Comparison of ENCODE assay signal across 8 mouse cellular contexts in the genomic region with DNA sequence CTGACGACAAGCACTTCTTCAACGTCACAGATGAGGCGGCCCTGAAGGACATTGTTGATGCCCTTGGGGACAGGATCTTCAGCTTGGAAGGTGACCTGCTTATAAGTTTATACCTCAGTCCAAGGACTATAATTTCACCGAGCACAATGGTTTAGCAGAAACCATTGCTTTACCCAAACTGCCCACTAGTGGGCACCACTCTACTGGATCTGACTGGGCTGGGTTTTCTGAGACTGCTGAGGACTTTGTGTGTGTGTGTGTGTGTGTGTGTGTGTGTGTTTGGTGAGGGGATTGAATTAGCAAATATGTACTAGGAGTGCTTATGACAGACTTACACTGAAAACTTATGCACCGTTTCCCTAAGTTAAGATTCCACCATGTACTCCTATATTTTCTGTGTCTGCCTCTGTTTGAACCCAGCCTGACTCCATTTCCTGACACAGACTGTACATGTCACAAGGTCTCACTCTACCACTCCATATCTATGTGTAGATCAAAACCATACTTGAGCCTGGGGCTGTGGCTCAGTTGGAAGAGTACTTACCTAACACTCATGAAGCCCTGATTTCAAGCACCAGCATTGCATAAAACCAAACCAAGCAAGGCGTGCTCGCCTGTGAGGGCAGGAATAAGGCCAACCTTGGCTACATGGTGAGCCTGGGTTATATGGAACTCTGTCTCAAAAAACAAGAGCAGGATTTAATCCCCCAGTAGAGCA.
A peak's percentile ranks its signal among the peaks of the same experiment; 100 is the strongest.
DNase-seq lines count a peak whose midpoint lies in the region; ATAC-seq and TF ChIP-seq lines count a peak whose summit lies in the region.

No protein-coding gene starts in this region.

- H3K9ac ChIP-seq in forebrain, embryonic 14.5 days (ENCODE audit: low read length) = no peak overlapping the region
- H3K9ac ChIP-seq in forebrain, embryonic 16.5 days (replicated peaks; ENCODE audit: low read depth, low read length) = no peak overlapping the region
- no peak overlapping the region for H3K9ac ChIP-seq in liver, embryonic 12.5 days
- no peak overlapping the region for H3K9ac ChIP-seq in lung, embryonic 14.5 days

- WGBS in forebrain, embryonic 14.5 days = 57% methylated on average over 7 of the region's 7 CpGs
- WGBS in forebrain, embryonic 16.5 days = 54% methylated on average over 7 of the region's 7 CpGs
- 42% methylated on average over 7 of the region's 7 CpGs for WGBS in liver, embryonic 12.5 days (ENCODE audit: insufficient replicate concordance)
- WGBS in lung, embryonic 14.5 days = 49% methylated on average over 7 of the region's 7 CpGs

- ATAC-seq in forebrain, embryonic 14.5 days = no peak
- ATAC-seq in forebrain, embryonic 16.5 days = no peak
- no peak for ATAC-seq in liver, embryonic 12.5 days
- ATAC-seq in G1E (ENCODE audit: extremely low read depth, insufficient number of reproducible peaks, low FRiP score, poor library complexity, severe bottlenecking) = no peak
- ATAC-seq in common myeloid progenitor, adult 5-6 weeks (replicated peaks; ENCODE audit: low read depth, poor library complexity, severe bottlenecking) = 0 out of 2 replicates have a peak, but pooled peaks have one; percentile 45
- ATAC-seq in lung, embryonic 14.5 days (ENCODE audit: insufficient read depth) = no peak

- H3K27ac ChIP-seq in forebrain, embryonic 14.5 days (ENCODE audit: low read depth, low read length) = no peak overlapping the region
- H3K27ac ChIP-seq in forebrain, embryonic 16.5 days (ENCODE audit: low read length) = no peak overlapping the region
- no peak overlapping the region for H3K27ac ChIP-seq in liver, embryonic 12.5 days
- H3K27ac ChIP-seq in lung, embryonic 14.5 days (ENCODE audit: low read depth) = no peak overlapping the region

- no peaks in the 10 kb centered on the region for H3K36me3 ChIP-seq in forebrain, embryonic 14.5 days (ENCODE audit: control insufficient read depth, insufficient read depth, low read length)
- H3K36me3 ChIP-seq in forebrain, embryonic 16.5 days (ENCODE audit: control insufficient read depth, insufficient read depth) = no peaks in the 10 kb centered on the region
- no peaks in the 10 kb centered on the region for H3K36me3 ChIP-seq in liver, embryonic 12.5 days
- H3K36me3 ChIP-seq in G1E (replicated peaks) = no peaks in the 10 kb centered on the region
- no peaks in the 10 kb centered on the region for H3K36me3 ChIP-seq in lung, embryonic 14.5 days (ENCODE audit: insufficient read depth)

- H3K4me2 ChIP-seq in forebrain, embryonic 14.5 days (ENCODE audit: low read length) = no peak overlapping the region
- no peak overlapping the region for H3K4me2 ChIP-seq in forebrain, embryonic 16.5 days (ENCODE audit: low read length)
- no peak overlapping the region for H3K4me2 ChIP-seq in liver, embryonic 12.5 days
- H3K4me2 ChIP-seq in lung, embryonic 14.5 days = no peak overlapping the region

- H3K9me3 ChIP-seq in forebrain, embryonic 14.5 days (replicated peaks; ENCODE audit: control insufficient read depth, low read length) = no peaks in the 10 kb centered on the region
- no peaks in the 10 kb centered on the region for H3K9me3 ChIP-seq in forebrain, embryonic 16.5 days (ENCODE audit: control insufficient read depth, low read length)
- H3K9me3 ChIP-seq in liver, embryonic 12.5 days (replicated peaks) = no peaks in the 10 kb centered on the region
- H3K9me3 ChIP-seq in G1E (replicated peaks) = peaks cover 5% of the 10 kb centered on the region; the same call in 1 of the 2 replicates
- H3K9me3 ChIP-seq in lung, embryonic 14.5 days (ENCODE audit: low read depth, low read length) = no peaks in the 10 kb centered on the region

- DNase-seq in forebrain, embryonic 14.5 days (ENCODE audit: low spot score) = peak; percentile 62
- peak; percentile 54 for DNase-seq in liver
- peak; percentile 58 for DNase-seq in G1E (ENCODE audit: low spot score)
- peak; percentile 84 for DNase-seq in lung, embryonic 14.5 days
- DNase-seq in frontal cortex, postnatal 14 days (ENCODE audit: low spot score in 2 of 2) = no peak

- no peak overlapping the region for H3K4me3 ChIP-seq in forebrain, embryonic 14.5 days (ENCODE audit: low read depth, low read length)
- H3K4me3 ChIP-seq in forebrain, embryonic 16.5 days (replicated peaks; ENCODE audit: low read length) = no peak overlapping the region
- no peak overlapping the region for H3K4me3 ChIP-seq in liver, embryonic 12.5 days
- no peak overlapping the region for H3K4me3 ChIP-seq in G1E (ENCODE audit: low read depth, low read length)
- H3K4me3 ChIP-seq in lung, embryonic 14.5 days (ENCODE audit: low read depth, low read length) = no peak overlapping the region

- peak; percentile 63 for TF ChIP-seq CTCF in G1E (IDR thresholded peaks at IDR 0.05; ENCODE audit: low read depth, low read length)
- peak; percentile 85 for TF ChIP-seq CTCF in lung, embryonic 14.5 days (IDR thresholded peaks at IDR 0.05; ENCODE audit: low read depth)

- H3K27me3 ChIP-seq in forebrain, embryonic 14.5 days (replicated peaks; ENCODE audit: control insufficient read depth, insufficient read depth, low read length) = no peaks in the 10 kb centered on the region
- no peaks in the 10 kb centered on the region for H3K27me3 ChIP-seq in forebrain, embryonic 16.5 days (replicated peaks; ENCODE audit: control insufficient read depth, insufficient read depth, low read length)
- H3K27me3 ChIP-seq in liver, embryonic 12.5 days (replicated peaks) = peaks cover 8% of the 10 kb centered on the region; the same call in 1 of the 2 replicates
- H3K27me3 ChIP-seq in G1E (ENCODE audit: insufficient read depth, low read length) = peaks cover 31% of the 10 kb centered on the region
- H3K27me3 ChIP-seq in lung, embryonic 14.5 days (ENCODE audit: insufficient read depth, low read length) = no peaks in the 10 kb centered on the region

- H3K4me1 ChIP-seq in forebrain, embryonic 14.5 days (ENCODE audit: control insufficient read depth, insufficient read depth, low read length) = no peaks in the 10 kb centered on the region
- H3K4me1 ChIP-seq in forebrain, embryonic 16.5 days (replicated peaks; ENCODE audit: control insufficient read depth, insufficient read depth, low read length) = no peaks in the 10 kb centered on the region
- H3K4me1 ChIP-seq in liver, embryonic 12.5 days = no peaks in the 10 kb centered on the region
- no peaks in the 10 kb centered on the region for H3K4me1 ChIP-seq in G1E (ENCODE audit: insufficient read depth, low read depth, low read length)
- H3K4me1 ChIP-seq in lung, embryonic 14.5 days (ENCODE audit: insufficient read depth) = no peaks in the 10 kb centered on the region

Comparison
In these comparisons a context has a peak if more than half of its experiments do, and no peak if none do; other contexts are left out.
1. DNase-seq: peak in forebrain, embryonic 14.5 days (single experiment), liver (single experiment), G1E (single experiment) and lung, embryonic 14.5 days (single experiment); none in frontal cortex, postnatal 14 days (0 of 2).